Comparison of ENCODE assay signal across 8 mouse cellular contexts in genomic region chr1:21961251-21962082, GRCm38 (mm10). TPM values are rescaled to one million over a fixed set of nuclear protein-coding genes. Genes with fewer than 3 reads are reported as not detected.
A peak's percentile ranks its signal among the peaks of the same experiment; 100 is the strongest.
DNase-seq lines count a peak whose midpoint lies in the region; ATAC-seq and TF ChIP-seq lines count a peak whose summit lies in the region.

TSS of gene Kcnq5 (minus strand) at chr1:21961942.

- H3K4me3 ChIP-seq in bone marrow macrophage, adult 2 months (ENCODE audit: insufficient read depth, low read length) = peak within 1 kb of the TSS; percentile 68
- H3K4me3 ChIP-seq in forebrain, embryonic 16.5 days (replicated peaks; ENCODE audit: low read length) = peak within 1 kb of the TSS; percentile 76

- no peaks in the 10 kb centered on the region for H3K36me3 ChIP-seq in forebrain, embryonic 16.5 days (ENCODE audit: control insufficient read depth, insufficient read depth)

- WGBS in forebrain, embryonic 16.5 days = under 1% methylated on average over 71 of the region's 89 CpGs

- no peaks in the 10 kb centered on the region for H3K27me3 ChIP-seq in forebrain, embryonic 16.5 days (replicated peaks; ENCODE audit: control insufficient read depth, insufficient read depth, low read length)

- peak; percentile 87 for ATAC-seq in forebrain, embryonic 16.5 days

- no peaks in the 10 kb centered on the region; the same call in 1 of the 2 replicates for H3K4me1 ChIP-seq in bone marrow macrophage, adult 2 months (ENCODE audit: control insufficient read depth, insufficient read depth, low read length)
- H3K4me1 ChIP-seq in forebrain, embryonic 16.5 days (replicated peaks; ENCODE audit: control insufficient read depth, insufficient read depth, low read length) = peaks cover 17% of the 10 kb centered on the region

- H3K27ac ChIP-seq in bone marrow macrophage, adult 2 months (ENCODE audit: insufficient read depth, low read depth, low read length) = no peak within 1 kb of the TSS
- H3K27ac ChIP-seq in forebrain, embryonic 16.5 days (ENCODE audit: low read length) = peak within 1 kb of the TSS; percentile 61

- peak within 1 kb of the TSS; percentile 96 for H3K4me2 ChIP-seq in forebrain, embryonic 16.5 days (ENCODE audit: low read length)

- no peak for TF ChIP-seq CTCF in bone marrow macrophage, adult 2 months (IDR thresholded peaks at IDR 0.05; ENCODE audit: low read depth, low read length)

- no peaks in the 10 kb centered on the region for H3K9me3 ChIP-seq in forebrain, embryonic 16.5 days (ENCODE audit: control insufficient read depth, low read length)

- peak within 1 kb of the TSS; percentile 73 for H3K9ac ChIP-seq in forebrain, embryonic 16.5 days (replicated peaks; ENCODE audit: low read depth, low read length)

- TF ChIP-seq POLR2A in bone marrow macrophage, adult 2 months (IDR thresholded peaks at IDR 0.05; ENCODE audit: borderline replicate concordance, low read depth, low read length) = no peak

- peak; percentile 86 for DNase-seq in CD4-positive, CD25-positive, alpha-beta regulatory T cell, adult 2 months (ENCODE audit: low read depth, low spot score)
- peak; percentile 83 for DNase-seq in heart, postnatal 4 days
- DNase-seq in layer of hippocampus, postnatal 36 days = peak; percentile 63 to 65
- peak; percentile 58 for DNase-seq in lung, postnatal 14 days
- peak; percentile 73 for DNase-seq in right cerebral cortex, adult 18-20 months
- peak; percentile 47 for DNase-seq in urinary bladder, adult 2 months (ENCODE audit: low spot score)

RNA-seq across cellular contexts. Expression of gene Kcnq5, which starts in this region (rescaled TPM):
- polyA plus RNA-seq in bone marrow macrophage, adult 2 months (2012; ENCODE audit: insufficient read depth, insufficient read length, missing spikeins) = 0.87 TPM in 1 of 2 replicates, not detected in the other
- polyA plus RNA-seq in forebrain, embryonic 16.5 days (2015; fragmentation: Nextera tagmentation; extraction: Ambion mirVana) = 3.3 and 3.8 TPM in 2 replicates
- total RNA-seq in heart, postnatal 4 days (2021) = 10 to 100 TPM; 10.1 to 12.5 TPM
- total RNA-seq in layer of hippocampus, postnatal 36 days (2021) = 10 to 100 TPM; 53.8 to 56.7 TPM
- polyA plus RNA-seq in urinary bladder, adult 2 months (2012; rRNA removed) = 3.6 and 6.7 TPM in 2 replicates

Comparison
In these comparisons a context has a peak if more than half of its experiments do, and no peak if none do; other contexts are left out.
1. RNA of gene Kcnq5 (total RNA-seq): 53.8 to 56.7 TPM in layer of hippocampus, postnatal 36 days; 10.1 to 12.5 TPM in heart, postnatal 4 days; every median in the first group is over 4 times any median in the second.
2. Peak in every context shown above with its lines, with median percentiles within 50 percentile points of each other: DNase-seq.